Mouse (Mus musculus): ENCODE results near the gene Dlg3. TPM values are rescaled to one million over a fixed set of nuclear protein-coding genes. Genes with fewer than 3 reads are reported as not detected.

The Dlg3 gene
- total and polyA plus RNA-seq, 3 experiments = 2.4 to 2.8 TPM; not detected in 1

- Histone ChIP-seq H3K27ac (ENCODE audit: control insufficient read depth, low read depth, low read length) (no peak overlapping the region), H3K9ac (ENCODE audit: control insufficient read depth, low read depth, low read length, poor library complexity, severe bottlenecking) (no peak overlapping the region), H3K4me1 (ENCODE audit: control insufficient read depth in 1 of 2, insufficient read depth in 2 of 2, low read length in 2 of 2) (0 out of 4 replicates have a peak, but pooled peaks cover 0 to 2% of the 10 kb centered on the region in 2 experiments), H3K27me3 (ENCODE audit: control insufficient read depth in 1 of 2, insufficient read depth in 2 of 2, low read length in 2 of 2) (no peaks in the 10 kb centered on the region), H3K79me2 (ENCODE audit: control insufficient read depth, insufficient read depth, low read length, poor library complexity) (no peaks in the 10 kb centered on the region), H3K36me3 (ENCODE audit: control insufficient read depth in 1 of 2, insufficient read depth in 2 of 2, low read length in 2 of 2) (peaks cover 0 to 8% of the 10 kb centered on the region in 2 experiments; a peak in 2 of 4 replicates), H3K4me3 (ENCODE audit: control insufficient read depth in 1 of 2, insufficient read depth in 1 of 2, low read depth in 2 of 2, low read length in 2 of 2) (no peak overlapping the region), H3K9me3 (replicated peaks; ENCODE audit: insufficient read depth, low read length) (no peaks in the 10 kb centered on the region)
- no peak for DNase-seq (ENCODE audit: low read depth, low spot score)
- TF ChIP-seq RCOR1 (IDR thresholded peaks at IDR 0.05; ENCODE audit: low read depth, low read length) = no peak
- no peak for TF ChIP-seq MXI1 (IDR thresholded peaks at IDR 0.05; ENCODE audit: low read depth, low read length)
- no peak for TF ChIP-seq ZC3H11A (IDR thresholded peaks at IDR 0.05; ENCODE audit: low read depth, low read length)
- no peak for TF ChIP-seq MYC (IDR thresholded peaks at IDR 0.05; ENCODE audit: low read depth, low read length)
- TF ChIP-seq TAL1 (IDR thresholded peaks at IDR 0.05; ENCODE audit: low read length) = no peak
- TF ChIP-seq CHD1 (IDR thresholded peaks at IDR 0.05; ENCODE audit: low read depth, low read length) = no peak
These were observed 51.2 kb downstream of the Dlg3 start for GRCm38 (mm10) chrX:100818681-100819080.

- no peak overlapping the region for H3K4me3 ChIP-seq (ENCODE audit: control insufficient read depth in 1 of 2, insufficient read depth in 1 of 2, low read depth in 2 of 2, low read length in 2 of 2)
- H3K4me1 ChIP-seq (ENCODE audit: control insufficient read depth in 1 of 2, insufficient read depth in 2 of 2, low read length in 2 of 2) = no peaks in the 10 kb centered on the region
- no peak for DNase-seq (ENCODE audit: low read depth, low spot score)
- no peak overlapping the region for H3K9ac ChIP-seq (ENCODE audit: control insufficient read depth, low read depth, low read length, poor library complexity, severe bottlenecking)
- H3K27ac ChIP-seq (ENCODE audit: control insufficient read depth, low read depth, low read length) = no peak overlapping the region
- H3K36me3 ChIP-seq (ENCODE audit: control insufficient read depth in 1 of 2, insufficient read depth in 2 of 2, low read length in 2 of 2) = no peaks in the 10 kb centered on the region
- no peaks in the 10 kb centered on the region for H3K79me2 ChIP-seq (ENCODE audit: control insufficient read depth, insufficient read depth, low read length, poor library complexity)
- no peaks in the 10 kb centered on the region for H3K27me3 ChIP-seq (ENCODE audit: control insufficient read depth in 1 of 2, insufficient read depth in 2 of 2, low read length in 2 of 2)
- TF ChIP-seq MYC (IDR thresholded peaks at IDR 0.05; ENCODE audit: low read depth, low read length) (no peak), BHLHE40 (IDR thresholded peaks at IDR 0.05; ENCODE audit: borderline replicate concordance, low read depth, low read length) (no peak), EP300 (IDR thresholded peaks at IDR 0.05; ENCODE audit: low read depth in 1 of 2, low read length in 2 of 2) (no peak), GATA1 (IDR thresholded peaks at IDR 0.05; ENCODE audit: low read depth, low read length) (no peak), ZNF384 (IDR thresholded peaks at IDR 0.05; ENCODE audit: low read depth, low read length) (no peak), CHD1 (IDR thresholded peaks at IDR 0.05; ENCODE audit: low read depth, low read length) (no peak), RAD21 (IDR thresholded peaks at IDR 0.05; ENCODE audit: low read depth, low read length) (no peak), ZMIZ1 (IDR thresholded peaks at IDR 0.05; ENCODE audit: low read depth, low read length) (no peak), NRF1 (IDR thresholded peaks at IDR 0.05; ENCODE audit: insufficient read depth, low read depth, low read length, poor library complexity, severe bottlenecking) (no peak), NELFE (IDR thresholded peaks at IDR 0.05; ENCODE audit: low read depth, low read length) (no peak), CHD2 (IDR thresholded peaks at IDR 0.05; ENCODE audit: low read length) (no peak), POLR2AphosphoS2 (IDR thresholded peaks at IDR 0.05; ENCODE audit: low read length) (no peak), MAFK (IDR thresholded peaks at IDR 0.05; ENCODE audit: borderline replicate concordance, low read depth, low read length) (no peak), POLR2A (IDR thresholded peaks at IDR 0.05; ENCODE audit: control insufficient read depth in 1 of 2, insufficient read depth in 1 of 2, low read depth in 1 of 2, low read length in 2 of 2, poor library complexity in 1 of 2) (no peak), TAL1 (IDR thresholded peaks at IDR 0.05; ENCODE audit: low read length) (no peak), MAX (IDR thresholded peaks at IDR 0.05; ENCODE audit: low read length) (no peak), KAT2A (conservative IDR thresholded peaks at IDR 0.05; ENCODE audit: low read depth, low read length) (no peak)
- H3K9me3 ChIP-seq (replicated peaks; ENCODE audit: insufficient read depth, low read length) = no peaks in the 10 kb centered on the region
These were observed 53.6 kb downstream of the Dlg3 start for GRCm38 (mm10) chrX:100821149-100821548.

Measured in MEL (cell line).